Mouse (Mus musculus): Measurements from ENCODE around the gene Cep164. TPM values are rescaled to one million over a fixed set of nuclear protein-coding genes. Genes with fewer than 3 reads are reported as not detected.

The Cep164 gene
- 17.5 and 21.5 TPM in 2 replicates for polyA plus RNA-seq (2014; fragmentation: Nextera tagmentation; extraction: Ambion mirVana)

- no peaks in the 10 kb centered on the region for H3K36me3 ChIP-seq (ENCODE audit: control insufficient read depth, insufficient read depth, low read length)
- H3K4me1 ChIP-seq (replicated peaks; ENCODE audit: control insufficient read depth, insufficient read depth, low read length): peaks cover 5% of the 10 kb centered on the region
- peak; percentile 91 for DNase-seq (ENCODE audit: low spot score)
- WGBS: under 1% methylated on average over 31 of the region's 31 CpGs
- peak within 1 kb of the TSS; percentile 76 for H3K9ac ChIP-seq (ENCODE audit: low read length)
- no peaks in the 10 kb centered on the region for H3K9me3 ChIP-seq (ENCODE audit: control insufficient read depth, low read length)
- H3K27me3 ChIP-seq (ENCODE audit: control insufficient read depth, insufficient read depth, low read length): no peaks in the 10 kb centered on the region
- H3K4me2 ChIP-seq (ENCODE audit: low read depth, low read length, severe bottlenecking): peak within 1 kb of the TSS; percentile 81
- peak; percentile 94 for ATAC-seq (replicated peaks; ENCODE audit: low FRiP score)
- peak within 1 kb of the TSS; percentile 12; the same call in 1 of the 2 replicates for H3K27ac ChIP-seq (ENCODE audit: low read depth, low read length)
- peak within 1 kb of the TSS; percentile 78 for H3K4me3 ChIP-seq (ENCODE audit: low read depth, low read length)
Measured at GRCm38 (mm10) chr9:45828291-45828963, at the start of gene Cep164. TSS of gene Cep164 (minus strand) at chr9:45828691.

GRCm38 (mm10) chr9:45877928-45878327 lies 49.4 kb upstream of the Cep164 start:
- no peaks in the 10 kb centered on the region for H3K4me1 ChIP-seq (replicated peaks; ENCODE audit: control insufficient read depth, insufficient read depth, low read length)
- peaks cover 2% of the 10 kb centered on the region; the same call in 1 of the 2 replicates for H3K36me3 ChIP-seq (ENCODE audit: control insufficient read depth, insufficient read depth, low read length)
- H3K27ac ChIP-seq (ENCODE audit: low read depth, low read length): no peak overlapping the region
- no peak for ATAC-seq (replicated peaks; ENCODE audit: low FRiP score)
- H3K4me3 ChIP-seq (ENCODE audit: low read depth, low read length): no peak overlapping the region
- no peaks in the 10 kb centered on the region for H3K9me3 ChIP-seq (ENCODE audit: control insufficient read depth, low read length)
- no peak overlapping the region for H3K4me2 ChIP-seq (ENCODE audit: low read depth, low read length, severe bottlenecking)
- WGBS: 84% methylated on average over 2 of the region's 2 CpGs
- H3K27me3 ChIP-seq (ENCODE audit: control insufficient read depth, insufficient read depth, low read length): no peaks in the 10 kb centered on the region
- no peak overlapping the region for H3K9ac ChIP-seq (ENCODE audit: low read length)
- DNase-seq (ENCODE audit: low spot score): no peak

- ATAC-seq (replicated peaks; ENCODE audit: low FRiP score): no peak
- WGBS: 95% methylated on average over 3 of the region's 3 CpGs
- H3K9ac ChIP-seq (ENCODE audit: low read length): no peak overlapping the region
- no peaks in the 10 kb centered on the region for H3K4me1 ChIP-seq (replicated peaks; ENCODE audit: control insufficient read depth, insufficient read depth, low read length)
- no peak overlapping the region for H3K27ac ChIP-seq (ENCODE audit: low read depth, low read length)
- H3K9me3 ChIP-seq (ENCODE audit: control insufficient read depth, low read length): no peaks in the 10 kb centered on the region
- DNase-seq (ENCODE audit: low spot score): no peak
- no peak overlapping the region for H3K4me3 ChIP-seq (ENCODE audit: low read depth, low read length)
- H3K36me3 ChIP-seq (ENCODE audit: control insufficient read depth, insufficient read depth, low read length): peaks cover 16% of the 10 kb centered on the region; the same call in 1 of the 2 replicates
- no peaks in the 10 kb centered on the region for H3K27me3 ChIP-seq (ENCODE audit: control insufficient read depth, insufficient read depth, low read length)
- H3K4me2 ChIP-seq (ENCODE audit: low read depth, low read length, severe bottlenecking): no peak overlapping the region
Measured at GRCm38 (mm10) chr9:45870265-45870664, 41.8 kb upstream of the Cep164 start.

- H3K4me2 ChIP-seq (ENCODE audit: low read depth, low read length, severe bottlenecking): no peak overlapping the region
- WGBS: 96% methylated on average over 3 of the region's 3 CpGs
- H3K9me3 ChIP-seq (ENCODE audit: control insufficient read depth, low read length): no peaks in the 10 kb centered on the region
- H3K36me3 ChIP-seq (ENCODE audit: control insufficient read depth, insufficient read depth, low read length): peaks cover 16% of the 10 kb centered on the region; the same call in 1 of the 2 replicates
- H3K27me3 ChIP-seq (ENCODE audit: control insufficient read depth, insufficient read depth, low read length): no peaks in the 10 kb centered on the region
- no peak overlapping the region for H3K9ac ChIP-seq (ENCODE audit: low read length)
- H3K4me3 ChIP-seq (ENCODE audit: low read depth, low read length): no peak overlapping the region
- no peaks in the 10 kb centered on the region for H3K4me1 ChIP-seq (replicated peaks; ENCODE audit: control insufficient read depth, insufficient read depth, low read length)
- no peak for DNase-seq (ENCODE audit: low spot score)
- H3K27ac ChIP-seq (ENCODE audit: low read depth, low read length): no peak overlapping the region
- ATAC-seq (replicated peaks; ENCODE audit: low FRiP score): no peak
Measured at GRCm38 (mm10) chr9:45869181-45869580, 40.7 kb upstream of the Cep164 start.

GRCm38 (mm10) chr9:45861813-45862212 lies 33.3 kb upstream of the Cep164 start:
- no peak overlapping the region for H3K4me3 ChIP-seq (ENCODE audit: low read depth, low read length)
- H3K27ac ChIP-seq (ENCODE audit: low read depth, low read length): no peak overlapping the region
- peaks cover 26% of the 10 kb centered on the region; the same call in 1 of the 2 replicates for H3K36me3 ChIP-seq (ENCODE audit: control insufficient read depth, insufficient read depth, low read length)
- no peaks in the 10 kb centered on the region for H3K4me1 ChIP-seq (replicated peaks; ENCODE audit: control insufficient read depth, insufficient read depth, low read length)
- H3K27me3 ChIP-seq (ENCODE audit: control insufficient read depth, insufficient read depth, low read length): no peaks in the 10 kb centered on the region
- ATAC-seq (replicated peaks; ENCODE audit: low FRiP score): no peak
- no peak for DNase-seq (ENCODE audit: low spot score)
- H3K9ac ChIP-seq (ENCODE audit: low read length): no peak overlapping the region
- no peak overlapping the region for H3K4me2 ChIP-seq (ENCODE audit: low read depth, low read length, severe bottlenecking)
- H3K9me3 ChIP-seq (ENCODE audit: control insufficient read depth, low read length): no peaks in the 10 kb centered on the region
- WGBS: 91% methylated on average over 7 of the region's 7 CpGs

- Histone ChIP-seq H3K9me3 (ENCODE audit: control insufficient read depth, low read length) (no peaks in the 10 kb centered on the region), H3K27ac (ENCODE audit: low read depth, low read length) (no peak overlapping the region), H3K27me3 (ENCODE audit: control insufficient read depth, insufficient read depth, low read length) (no peaks in the 10 kb centered on the region), H3K4me1 (replicated peaks; ENCODE audit: control insufficient read depth, insufficient read depth, low read length) (no peaks in the 10 kb centered on the region), H3K4me3 (ENCODE audit: low read depth, low read length) (no peak overlapping the region), H3K4me2 (ENCODE audit: low read depth, low read length, severe bottlenecking) (no peak overlapping the region), H3K36me3 (ENCODE audit: control insufficient read depth, insufficient read depth, low read length) (peaks cover 22% of the 10 kb centered on the region; the same call in 1 of the 2 replicates), H3K9ac (ENCODE audit: low read length) (no peak overlapping the region)
- 94% methylated on average over 10 of the region's 10 CpGs for WGBS
- DNase-seq (ENCODE audit: low spot score) (no peak), ATAC-seq (replicated peaks; ENCODE audit: low FRiP score) (no peak)
Measured at GRCm38 (mm10) chr9:45859364-45859763, 30.9 kb upstream of the Cep164 start.

GRCm38 (mm10) chr9:45854136-45854535 lies 25.6 kb upstream of the Cep164 start:
- Histone ChIP-seq H3K4me2 (ENCODE audit: low read depth, low read length, severe bottlenecking) (no peak overlapping the region), H3K27me3 (ENCODE audit: control insufficient read depth, insufficient read depth, low read length) (no peaks in the 10 kb centered on the region), H3K4me1 (replicated peaks; ENCODE audit: control insufficient read depth, insufficient read depth, low read length) (no peaks in the 10 kb centered on the region), H3K9ac (ENCODE audit: low read length) (no peak overlapping the region), H3K4me3 (ENCODE audit: low read depth, low read length) (no peak overlapping the region), H3K27ac (ENCODE audit: low read depth, low read length) (no peak overlapping the region), H3K36me3 (ENCODE audit: control insufficient read depth, insufficient read depth, low read length) (peaks cover 9% of the 10 kb centered on the region; the same call in 1 of the 2 replicates), H3K9me3 (ENCODE audit: control insufficient read depth, low read length) (no peaks in the 10 kb centered on the region)
- WGBS: 89% methylated on average over 1 of the region's 1 CpGs
- DNase-seq (ENCODE audit: low spot score) (no peak), ATAC-seq (replicated peaks; ENCODE audit: low FRiP score) (no peak)

GRCm38 (mm10) chr9:45853695-45854094 lies 25.2 kb upstream of the Cep164 start:
- Histone ChIP-seq H3K4me1 (replicated peaks; ENCODE audit: control insufficient read depth, insufficient read depth, low read length) (no peaks in the 10 kb centered on the region), H3K4me2 (ENCODE audit: low read depth, low read length, severe bottlenecking) (no peak overlapping the region), H3K9ac (ENCODE audit: low read length) (no peak overlapping the region), H3K27me3 (ENCODE audit: control insufficient read depth, insufficient read depth, low read length) (no peaks in the 10 kb centered on the region), H3K36me3 (ENCODE audit: control insufficient read depth, insufficient read depth, low read length) (peaks cover 9% of the 10 kb centered on the region; the same call in 1 of the 2 replicates), H3K4me3 (ENCODE audit: low read depth, low read length) (no peak overlapping the region), H3K27ac (ENCODE audit: low read depth, low read length) (no peak overlapping the region), H3K9me3 (ENCODE audit: control insufficient read depth, low read length) (no peaks in the 10 kb centered on the region)
- DNase-seq (ENCODE audit: low spot score) (no peak), ATAC-seq (replicated peaks; ENCODE audit: low FRiP score) (no peak)
- WGBS: 93% methylated on average over 2 of the region's 2 CpGs

GRCm38 (mm10) chr9:45851776-45852175 lies 23.3 kb upstream of the Cep164 start:
- Histone ChIP-seq H3K4me3 (ENCODE audit: low read depth, low read length) (no peak overlapping the region), H3K9ac (ENCODE audit: low read length) (no peak overlapping the region), H3K27me3 (ENCODE audit: control insufficient read depth, insufficient read depth, low read length) (no peaks in the 10 kb centered on the region), H3K4me2 (ENCODE audit: low read depth, low read length, severe bottlenecking) (no peak overlapping the region), H3K36me3 (ENCODE audit: control insufficient read depth, insufficient read depth, low read length) (no peaks in the 10 kb centered on the region; the same call in 1 of the 2 replicates), H3K9me3 (ENCODE audit: control insufficient read depth, low read length) (no peaks in the 10 kb centered on the region), H3K4me1 (replicated peaks; ENCODE audit: control insufficient read depth, insufficient read depth, low read length) (no peaks in the 10 kb centered on the region), H3K27ac (ENCODE audit: low read depth, low read length) (no peak overlapping the region)
- ATAC-seq (replicated peaks; ENCODE audit: low FRiP score) (no peak), DNase-seq (ENCODE audit: low spot score) (no peak)
- WGBS: 95% methylated on average over 2 of the region's 2 CpGs
